Mouse (Mus musculus) hindbrain, embryonic 12.5 days (tissue): ENCODE measurements at regions not wholly inside any gene's neighbourhood (a gene's known extent, or its start where the extent isn't known, plus 50 kb on each side); places are given as distances from the start of the nearest gene placed in this dataset.

Experiments used
- ATAC-seq: fragments of 200-750 bp; cut with Nextera tagmentation; 2 replicates; pipeline ENCODE4 v1.8.0; 2017; ENCODE audit warnings: moderate TSS enrichment; ENCODE audit not compliant: low FRiP score
- H3K27ac ChIP-seq: fragments of 300-500 bp; sonication (generic); 2 replicates; pipeline ENCODE4 v1.5.1; 2016; ENCODE audit warnings: mild to moderate bottlenecking
- H3K27me3 ChIP-seq: fragments of 300-500 bp; sonication (generic); 2 replicates; pipeline ENCODE4 v1.6.1; 2016; ENCODE audit warnings: mild to moderate bottlenecking
- H3K36me3 ChIP-seq: fragments of 300-500 bp; sonication (generic); 2 replicates; pipeline ENCODE4 v1.6.1; 2016; ENCODE audit warnings: mild to moderate bottlenecking
- H3K4me1 ChIP-seq: fragments of 300-500 bp; sonication (generic); 2 replicates; pipeline ENCODE4 v1.6.1; 2016
- H3K4me2 ChIP-seq: fragments of 300-500 bp; sonication (generic); replicated peaks from 2 replicates; pipeline ENCODE4 v1.6.1; 2016; ENCODE audit warnings: mild to moderate bottlenecking
- H3K4me3 ChIP-seq: fragments of 300-500 bp; sonication (generic); 2 replicates; pipeline ENCODE4 v1.5.1; 2016; ENCODE audit warnings: mild to moderate bottlenecking
- H3K9ac ChIP-seq: fragments of 300-500 bp; sonication (generic); 2 replicates; pipeline ENCODE4 v1.6.1; 2016; ENCODE audit warnings: mild to moderate bottlenecking, moderate library complexity
- H3K9me3 ChIP-seq: fragments of 300-500 bp; sonication (generic); replicated peaks from 2 replicates; pipeline ENCODE4 v1.6.1; 2016; ENCODE audit warnings: mild to moderate bottlenecking
- WGBS: fragments of 180-500 bp; shearing (Covaris S2); methylation state at CpG from one replicate; pipeline ENCODE4 v1.1.7; 2016; 5-methylcytosine and 5-hydroxymethylcytosine counted together

DNA sequence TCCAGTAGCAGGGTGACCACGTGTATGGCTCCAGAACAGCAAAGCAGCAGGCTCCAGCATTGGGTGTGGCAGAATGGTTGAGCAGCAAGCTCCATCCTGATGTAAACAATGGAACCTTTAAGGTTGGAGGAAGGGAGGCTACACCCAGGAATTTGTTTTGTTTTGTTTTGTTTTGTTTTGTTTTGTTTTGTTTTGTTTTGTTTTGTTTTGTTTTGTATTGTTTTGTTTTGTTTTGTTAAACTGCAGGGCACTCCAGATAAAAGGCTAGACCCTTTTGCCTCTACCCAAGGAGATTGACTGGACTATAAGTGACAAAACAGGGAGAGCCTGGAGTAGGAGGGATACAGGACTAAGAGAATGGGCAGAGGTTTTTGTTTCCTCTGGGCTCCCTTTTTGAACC, 647.5 kb downstream of the Kcnj3 start:
- Histone ChIP-seq H3K4me3 (no peak overlapping the region), H3K9ac (no peak overlapping the region), H3K4me2 (no peak overlapping the region), H3K27me3 (no peaks in the 10 kb centered on the region), H3K9me3 (no peaks in the 10 kb centered on the region), H3K4me1 (no peaks in the 10 kb centered on the region), H3K36me3 (no peaks in the 10 kb centered on the region), H3K27ac (no peak overlapping the region)
- WGBS, result 25% methylated on average over 1 of the region's 1 CpGs
- ATAC-seq, result no peak

DNA sequence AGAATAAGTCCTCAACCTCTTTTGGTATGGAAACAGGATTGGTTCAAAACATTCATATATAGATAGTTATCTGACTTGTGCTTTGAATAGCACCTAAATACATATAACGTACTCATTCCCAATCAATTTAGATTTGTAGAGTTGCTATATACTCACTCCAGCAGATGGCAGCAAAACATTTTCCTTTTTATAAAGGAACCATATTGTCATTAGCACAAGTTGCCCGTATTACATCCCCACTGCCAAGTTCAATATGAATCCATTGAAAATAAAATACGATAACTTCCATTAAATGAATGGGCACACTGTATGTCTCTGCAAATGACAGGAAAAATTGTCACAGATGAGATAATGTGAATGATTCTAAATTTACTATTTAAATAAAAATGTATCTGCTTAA, 673.8 kb downstream of the Kcnj3 start:
- H3K36me3 ChIP-seq, result no peaks in the 10 kb centered on the region
- 54% methylated on average over 3 of the region's 3 CpGs for WGBS
- no peak overlapping the region for H3K4me3 ChIP-seq
- no peaks in the 10 kb centered on the region for H3K9me3 ChIP-seq
- H3K9ac ChIP-seq, result no peak overlapping the region
- no peaks in the 10 kb centered on the region for H3K4me1 ChIP-seq
- no peaks in the 10 kb centered on the region for H3K27me3 ChIP-seq
- no peak overlapping the region for H3K27ac ChIP-seq
- H3K4me2 ChIP-seq, result no peak overlapping the region
- no peak for ATAC-seq

DNA sequence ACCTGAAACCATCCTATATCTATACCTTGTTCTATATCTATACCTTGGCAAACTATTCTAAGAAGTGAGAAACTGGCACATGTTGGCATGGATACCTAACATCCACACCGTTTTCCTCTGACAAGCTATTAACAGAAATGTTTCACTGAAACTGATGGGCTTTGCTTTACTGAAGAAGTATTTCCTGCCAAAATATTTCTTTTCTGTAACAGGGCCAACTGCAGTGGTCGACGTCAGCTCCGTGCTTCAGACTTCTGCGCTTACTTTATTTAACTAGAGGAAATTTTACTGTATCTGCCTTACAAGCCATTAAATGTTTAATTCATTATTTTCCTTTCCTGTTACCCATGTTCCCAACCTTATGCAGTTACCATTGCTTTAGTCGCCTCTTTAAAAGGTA, 674.2 kb downstream of the Kcnj3 start:
- Histone ChIP-seq H3K4me3 (no peak overlapping the region), H3K9ac (no peak overlapping the region), H3K27ac (no peak overlapping the region), H3K27me3 (no peaks in the 10 kb centered on the region), H3K9me3 (no peaks in the 10 kb centered on the region), H3K4me2 (no peak overlapping the region), H3K36me3 (no peaks in the 10 kb centered on the region), H3K4me1 (no peaks in the 10 kb centered on the region)
- 82% methylated on average over 6 of the region's 6 CpGs for WGBS
- no peak for ATAC-seq

DNA sequence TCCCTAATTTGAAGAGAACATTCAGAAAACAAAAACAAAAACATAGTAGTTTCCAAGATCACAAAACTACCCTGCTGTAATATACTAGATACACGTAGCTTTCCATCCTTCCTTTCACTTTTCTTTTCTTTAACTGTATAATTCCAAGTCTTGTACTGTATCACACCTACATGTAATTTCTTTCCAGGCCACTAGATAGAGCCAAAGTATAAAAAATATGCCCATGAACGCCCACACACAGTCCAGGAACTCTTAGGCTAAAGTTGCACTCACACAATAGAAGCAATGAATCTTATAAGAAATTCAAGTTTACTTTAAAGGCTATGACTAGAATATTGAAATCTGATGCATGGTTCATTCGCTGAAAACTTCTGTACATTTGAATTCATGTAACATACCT, 678.7 kb downstream of the Kcnj3 start:
- Histone ChIP-seq H3K4me2 (no peak overlapping the region), H3K9me3 (no peaks in the 10 kb centered on the region), H3K27me3 (no peaks in the 10 kb centered on the region), H3K36me3 (no peaks in the 10 kb centered on the region), H3K27ac (no peak overlapping the region), H3K4me1 (no peaks in the 10 kb centered on the region; the same call in 1 of the 2 replicates), H3K4me3 (no peak overlapping the region), H3K9ac (no peak overlapping the region)
- 20% methylated on average over 3 of the region's 3 CpGs for WGBS
- peak; percentile 74 for ATAC-seq

DNA sequence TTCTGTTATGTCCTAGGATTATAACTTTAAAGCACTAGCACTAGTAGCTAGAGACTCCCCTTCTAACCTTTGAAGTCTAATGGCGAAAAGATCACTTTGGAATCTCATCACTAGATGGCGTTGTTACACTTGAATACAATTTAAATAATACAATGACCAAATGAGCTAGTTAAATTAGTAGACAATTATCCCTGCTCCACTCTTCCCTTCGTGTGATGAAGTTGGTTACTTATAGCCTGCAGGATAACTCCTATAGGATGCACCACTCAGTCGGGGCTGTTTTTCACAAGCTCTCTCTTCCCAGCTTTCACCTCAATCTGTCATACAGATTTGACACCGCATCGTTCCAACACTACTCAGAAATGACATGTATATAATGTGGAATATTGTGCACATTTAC, 683.6 kb downstream of the Kcnj3 start:
- WGBS, result 26% methylated on average over 6 of the region's 6 CpGs
- Histone ChIP-seq H3K9ac (no peak overlapping the region), H3K4me1 (no peaks in the 10 kb centered on the region; the same call in 1 of the 2 replicates), H3K36me3 (no peaks in the 10 kb centered on the region), H3K9me3 (no peaks in the 10 kb centered on the region), H3K4me3 (no peak overlapping the region), H3K4me2 (no peak overlapping the region), H3K27me3 (no peaks in the 10 kb centered on the region), H3K27ac (no peak overlapping the region)
- peak; percentile 54 for ATAC-seq

DNA sequence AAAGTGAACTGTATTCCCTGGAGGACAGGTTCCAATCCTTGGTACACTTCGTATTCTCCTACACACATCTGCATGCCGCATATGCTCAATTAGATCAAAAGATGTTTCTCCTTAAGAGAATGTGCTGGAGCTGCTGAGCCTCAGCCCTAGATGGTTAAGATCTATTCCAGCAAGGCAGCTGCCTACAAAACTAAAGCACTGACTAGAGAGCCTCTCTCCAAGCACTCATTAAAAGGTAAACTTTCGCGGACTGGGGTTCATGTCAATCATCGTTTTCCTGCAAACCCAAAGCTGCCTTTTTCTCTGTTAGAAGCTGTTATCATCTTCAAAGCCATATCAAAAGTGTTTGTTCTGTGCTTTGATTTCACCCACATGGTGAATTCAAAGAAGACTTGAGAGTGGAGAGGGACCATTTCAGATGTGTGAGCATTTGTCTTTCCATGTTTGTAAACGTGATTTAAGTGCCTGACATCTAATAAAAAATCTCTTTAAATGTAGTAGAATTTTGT, 711.4 kb downstream of the Kcnj3 start:
- no peaks in the 10 kb centered on the region for H3K27me3 ChIP-seq
- H3K36me3 ChIP-seq, result no peaks in the 10 kb centered on the region
- no peak overlapping the region for H3K4me3 ChIP-seq
- H3K9me3 ChIP-seq, result no peaks in the 10 kb centered on the region
- H3K4me1 ChIP-seq, result no peaks in the 10 kb centered on the region
- WGBS, result 66% methylated on average over 6 of the region's 6 CpGs
- H3K4me2 ChIP-seq, result no peak overlapping the region
- no peak overlapping the region for H3K27ac ChIP-seq
- ATAC-seq, result no peak
- no peak overlapping the region for H3K9ac ChIP-seq

DNA sequence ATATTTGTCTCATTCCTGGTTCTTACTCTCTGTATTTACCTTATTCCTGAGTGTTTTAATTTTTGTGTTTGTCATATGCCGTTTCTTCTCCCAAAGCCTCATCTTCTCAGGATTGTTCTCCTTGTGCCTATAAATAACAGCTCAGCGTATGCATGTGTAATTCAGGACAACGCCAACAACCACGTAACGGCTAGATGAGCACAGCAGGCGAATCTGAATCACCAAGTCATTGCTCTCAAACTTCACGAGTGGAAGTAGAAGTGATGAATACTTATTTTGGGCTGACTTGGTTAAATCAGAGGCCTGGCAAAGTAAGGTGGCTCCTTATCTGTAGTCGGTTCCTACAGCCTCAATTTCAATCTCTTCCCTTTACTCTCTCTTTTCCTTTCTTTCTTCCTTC, 760.7 kb downstream of the Kcnj3 start:
- Histone ChIP-seq H3K27ac (no peak overlapping the region), H3K27me3 (no peaks in the 10 kb centered on the region), H3K9me3 (no peaks in the 10 kb centered on the region), H3K4me1 (no peaks in the 10 kb centered on the region), H3K4me3 (no peak overlapping the region), H3K9ac (no peak overlapping the region), H3K4me2 (no peak overlapping the region), H3K36me3 (no peaks in the 10 kb centered on the region)
- 79% methylated on average over 8 of the region's 8 CpGs for WGBS
- no peak for ATAC-seq

DNA sequence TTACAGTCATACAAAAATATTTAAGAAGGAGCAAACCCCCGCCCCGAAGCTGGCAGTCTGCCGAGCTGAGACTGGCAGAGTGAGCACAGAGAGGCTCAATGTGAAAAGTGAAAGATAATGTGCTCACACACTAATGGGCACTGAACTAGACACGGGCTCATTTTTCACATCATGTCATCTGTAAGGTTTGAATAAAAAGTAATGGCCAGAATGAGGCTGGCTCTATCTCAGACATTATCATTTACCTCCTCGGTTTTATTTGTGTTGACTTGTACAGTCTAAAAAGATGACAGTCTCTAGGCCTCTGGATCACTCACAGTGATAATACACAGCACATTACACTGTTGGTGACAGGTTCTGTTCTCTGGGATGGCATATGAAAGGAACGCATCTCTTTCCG, 791.7 kb downstream of the Kcnj3 start:
- no peaks in the 10 kb centered on the region for H3K36me3 ChIP-seq
- no peaks in the 10 kb centered on the region for H3K9me3 ChIP-seq
- no peak overlapping the region for H3K4me3 ChIP-seq
- H3K4me2 ChIP-seq, result no peak overlapping the region
- no peak overlapping the region for H3K27ac ChIP-seq
- no peak overlapping the region for H3K9ac ChIP-seq
- H3K27me3 ChIP-seq, result no peaks in the 10 kb centered on the region
- H3K4me1 ChIP-seq, result no peaks in the 10 kb centered on the region
- ATAC-seq, result peak; percentile 64
- WGBS, result 67% methylated on average over 7 of the region's 7 CpGs

DNA sequence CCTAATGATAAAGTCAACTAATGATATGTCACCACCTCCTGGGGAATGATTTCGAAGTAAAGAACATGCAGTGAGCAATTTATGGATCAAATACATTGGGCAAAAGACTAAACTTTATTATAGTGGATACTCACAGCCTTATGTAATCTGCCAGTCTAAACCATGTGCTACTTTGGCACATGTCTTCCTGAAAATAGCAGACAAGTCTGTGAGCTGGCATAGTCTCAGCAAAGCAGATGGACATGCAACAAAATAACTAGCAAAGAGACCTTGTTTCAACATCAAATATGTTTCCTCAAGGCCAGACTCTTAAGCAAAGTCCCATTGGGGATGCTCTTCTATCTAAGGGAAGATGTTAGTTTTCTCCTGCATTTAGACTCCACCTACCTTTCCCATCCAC, 797.3 kb downstream of the Kcnj3 start:
- H3K27ac ChIP-seq, result no peak overlapping the region
- no peak overlapping the region for H3K9ac ChIP-seq
- no peak overlapping the region for H3K4me2 ChIP-seq
- 85% methylated on average over 1 of the region's 1 CpGs for WGBS
- H3K4me1 ChIP-seq, result no peaks in the 10 kb centered on the region
- no peaks in the 10 kb centered on the region for H3K27me3 ChIP-seq
- ATAC-seq, result no peak
- no peaks in the 10 kb centered on the region for H3K36me3 ChIP-seq
- H3K9me3 ChIP-seq, result no peaks in the 10 kb centered on the region
- H3K4me3 ChIP-seq, result no peak overlapping the region

DNA sequence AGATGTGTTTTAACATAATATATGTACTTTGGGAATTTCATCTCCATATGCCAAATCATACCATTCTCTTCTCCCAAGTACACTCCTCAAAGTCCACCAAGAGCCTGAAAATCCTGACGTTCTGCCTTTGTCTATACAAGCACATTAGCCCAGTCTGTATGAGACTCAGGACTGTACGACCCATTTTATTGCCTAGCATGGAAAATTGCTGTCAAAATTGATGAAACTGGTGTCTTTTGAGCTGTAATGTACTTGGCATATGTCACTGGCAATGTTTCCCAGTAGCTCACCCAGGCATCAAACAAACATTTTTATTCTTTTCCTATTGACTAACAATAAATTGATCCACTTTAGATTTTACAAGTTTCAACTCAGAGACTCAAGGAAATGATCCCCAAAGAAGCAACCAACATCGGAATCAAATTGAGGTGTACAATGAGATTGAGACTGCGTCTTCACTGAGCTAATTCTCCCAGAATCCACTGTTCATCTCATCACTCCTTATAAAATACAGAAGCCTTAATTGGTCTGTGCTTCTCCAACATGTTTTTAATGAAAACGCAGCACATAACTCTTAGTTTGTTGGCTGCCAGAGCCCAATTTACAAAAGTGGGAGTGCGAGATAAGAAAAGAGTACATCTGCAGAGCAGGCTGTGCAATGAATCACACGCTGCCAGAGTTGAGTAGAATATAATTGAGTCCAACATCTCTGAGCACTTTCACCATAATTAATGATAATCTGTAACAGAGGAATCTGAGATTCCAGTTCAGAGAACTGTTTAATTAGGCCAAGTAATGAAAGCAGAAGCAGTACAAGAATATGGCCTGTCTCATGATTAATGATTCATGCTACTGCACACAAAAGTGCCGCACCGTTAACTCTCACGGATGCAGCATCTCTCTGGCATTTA, 821.5 kb downstream of the Kcnj3 start:
- H3K9ac ChIP-seq, result no peak overlapping the region
- no peak overlapping the region for H3K27ac ChIP-seq
- no peaks in the 10 kb centered on the region for H3K27me3 ChIP-seq
- H3K4me1 ChIP-seq, result 0 out of 2 replicates have a peak, but pooled peaks cover 2% of the 10 kb centered on the region
- 64% methylated on average over 10 of the region's 10 CpGs for WGBS
- no peak overlapping the region for H3K4me3 ChIP-seq
- H3K36me3 ChIP-seq, result no peaks in the 10 kb centered on the region
- ATAC-seq, result peak; percentile 83; the same call in 1 of the 2 replicates
- H3K9me3 ChIP-seq, result no peaks in the 10 kb centered on the region
- no peak overlapping the region for H3K4me2 ChIP-seq

DNA sequence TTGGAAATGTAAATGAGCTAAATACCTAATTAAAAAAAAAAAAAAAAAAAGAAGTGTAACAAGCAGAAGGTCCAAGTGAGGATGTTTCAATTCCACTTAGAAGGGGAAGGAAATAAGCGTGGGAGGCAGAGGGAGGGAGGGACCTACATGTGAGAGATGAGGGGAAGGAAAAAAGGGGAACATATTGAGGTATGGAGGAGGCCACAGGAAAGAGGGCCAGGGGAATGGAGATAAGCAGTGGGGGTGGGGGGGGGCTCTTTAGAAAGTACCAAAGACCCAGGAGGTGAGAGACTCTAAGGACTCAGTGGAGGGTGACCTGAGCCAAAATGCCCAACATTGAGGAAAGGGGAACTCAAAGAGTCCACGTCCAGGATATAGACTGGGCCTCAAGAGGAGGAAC, 818.9 kb downstream of the Nr4a2 start:
- Histone ChIP-seq H3K4me2 (no peak overlapping the region), H3K27ac (no peak overlapping the region), H3K9ac (no peak overlapping the region), H3K4me3 (no peak overlapping the region), H3K27me3 (no peaks in the 10 kb centered on the region), H3K4me1 (no peaks in the 10 kb centered on the region), H3K9me3 (no peaks in the 10 kb centered on the region), H3K36me3 (no peaks in the 10 kb centered on the region)
- 91% methylated on average over 2 of the region's 2 CpGs for WGBS
- ATAC-seq, result no peak

DNA sequence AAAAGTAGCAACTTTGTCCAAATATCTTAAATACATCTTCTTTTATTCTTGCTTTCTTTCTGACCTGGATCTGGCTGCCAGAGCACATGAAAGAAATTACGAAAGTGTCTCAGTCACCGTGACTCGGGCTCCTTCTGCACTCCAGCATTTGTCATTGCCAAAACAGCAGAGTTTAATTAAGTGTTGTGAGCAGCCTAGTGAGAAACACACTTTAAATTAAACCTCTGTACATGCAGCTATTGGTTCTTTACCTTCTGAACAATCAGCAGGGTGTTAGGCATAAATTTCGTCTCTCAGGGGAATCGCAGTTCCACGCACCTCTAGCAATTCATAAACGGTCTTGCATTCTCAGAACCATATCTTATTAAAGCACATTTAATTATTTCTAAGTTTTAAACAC, 802.1 kb downstream of the Nr4a2 start:
- ATAC-seq, result peak; percentile 68
- Histone ChIP-seq H3K4me1 (no peaks in the 10 kb centered on the region; the same call in 1 of the 2 replicates), H3K36me3 (no peaks in the 10 kb centered on the region), H3K27me3 (no peaks in the 10 kb centered on the region), H3K9me3 (no peaks in the 10 kb centered on the region), H3K4me3 (no peak overlapping the region), H3K4me2 (peak overlapping the region; percentile 25; the same call in 1 of the 2 replicates), H3K27ac (no peak overlapping the region), H3K9ac (no peak overlapping the region)
- 33% methylated on average over 7 of the region's 7 CpGs for WGBS

DNA sequence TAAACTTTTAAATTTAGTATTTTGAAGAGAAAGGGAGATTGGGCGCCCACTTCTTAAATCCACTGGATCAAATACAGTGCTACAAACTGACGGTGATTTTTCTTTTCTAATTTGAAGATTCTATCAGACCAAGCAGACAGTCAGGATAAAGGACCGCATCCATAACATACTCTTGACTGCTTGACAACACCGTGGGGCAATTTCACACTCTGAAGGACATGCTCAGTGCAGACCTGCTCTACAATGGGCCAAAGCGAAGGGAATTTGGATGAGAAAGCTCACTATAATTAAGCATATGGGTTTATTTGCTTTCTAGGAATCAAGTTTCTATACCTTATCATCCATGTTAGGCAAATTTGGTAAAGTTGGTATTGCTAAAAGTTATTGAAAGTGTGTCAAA, 801.3 kb downstream of the Nr4a2 start:
- H3K4me2 ChIP-seq, result no peak overlapping the region
- no peaks in the 10 kb centered on the region for H3K27me3 ChIP-seq
- H3K36me3 ChIP-seq, result no peaks in the 10 kb centered on the region
- H3K4me1 ChIP-seq, result no peaks in the 10 kb centered on the region; the same call in 1 of the 2 replicates
- no peak overlapping the region for H3K9ac ChIP-seq
- peak; percentile 60; the same call in 1 of the 2 replicates for ATAC-seq
- WGBS, result 41% methylated on average over 5 of the region's 5 CpGs
- no peaks in the 10 kb centered on the region for H3K9me3 ChIP-seq
- no peak overlapping the region for H3K27ac ChIP-seq
- no peak overlapping the region for H3K4me3 ChIP-seq
